Mouse (Mus musculus) urinary bladder, postnatal 14 days (tissue): ENCODE results near the gene Gstt1.
"Not testable (repeated sequence)": the region's sequence is repeated elsewhere in the genome, so short reads cannot be mapped to it uniquely, and the experiment has no call there.

Experiments
- DNase-seq: peaks from one replicate; pipeline ENCODE4 v3.0.0; 2021; ENCODE audit warnings: low spot score

The Gstt1 gene

DNA sequence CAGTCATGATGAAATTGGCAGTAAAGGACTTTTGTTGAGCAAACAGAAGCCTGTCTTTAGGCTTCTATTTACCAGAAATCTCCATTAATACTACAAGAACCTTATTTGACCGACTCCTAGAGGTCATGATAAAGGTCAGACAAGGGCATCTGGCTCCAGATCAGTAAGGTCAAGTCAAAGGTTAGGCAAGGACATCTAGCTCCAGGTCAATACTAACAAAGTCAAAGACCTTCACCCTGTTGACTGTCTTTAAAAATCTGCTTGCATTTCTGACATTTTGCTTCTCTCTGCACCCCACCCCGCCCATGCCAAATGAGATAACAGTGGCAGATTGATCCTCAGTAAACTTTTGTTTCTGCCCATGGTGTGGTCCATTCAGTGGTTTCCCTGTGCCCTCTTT is 5.8 kb upstream of the Gstt1 start:
- no peak for DNase-seq

- peak; percentile 62 for DNase-seq
Measured at GRCm38 (mm10) chr10:75797619-75798175, 687 bp downstream of the Gstt1 start.

GRCm38 (mm10) chr10:75796731-75797516 is 1.5 kb downstream of the Gstt1 start:
- no peak for DNase-seq

DNA sequence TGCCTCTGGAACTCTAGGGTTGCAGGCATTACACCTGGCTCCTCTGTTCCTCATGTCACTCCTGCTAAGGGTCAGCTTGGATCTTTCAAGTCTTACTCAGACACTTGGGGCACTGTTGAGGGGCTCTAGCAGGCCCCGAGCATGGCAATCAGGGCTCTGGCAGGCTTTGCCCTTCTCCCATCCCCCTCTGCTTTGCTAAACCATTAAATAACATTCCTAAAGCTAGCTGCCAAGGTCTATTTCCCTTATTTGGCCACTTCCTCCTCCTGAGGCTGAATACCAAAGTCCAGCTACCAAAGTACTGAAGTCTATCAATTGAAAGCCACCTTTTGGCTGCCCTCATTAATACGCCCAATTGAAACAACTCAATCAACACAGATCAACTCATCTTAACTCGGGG is 3.5 kb downstream of the Gstt1 start:
- no peak for DNase-seq

DNA sequence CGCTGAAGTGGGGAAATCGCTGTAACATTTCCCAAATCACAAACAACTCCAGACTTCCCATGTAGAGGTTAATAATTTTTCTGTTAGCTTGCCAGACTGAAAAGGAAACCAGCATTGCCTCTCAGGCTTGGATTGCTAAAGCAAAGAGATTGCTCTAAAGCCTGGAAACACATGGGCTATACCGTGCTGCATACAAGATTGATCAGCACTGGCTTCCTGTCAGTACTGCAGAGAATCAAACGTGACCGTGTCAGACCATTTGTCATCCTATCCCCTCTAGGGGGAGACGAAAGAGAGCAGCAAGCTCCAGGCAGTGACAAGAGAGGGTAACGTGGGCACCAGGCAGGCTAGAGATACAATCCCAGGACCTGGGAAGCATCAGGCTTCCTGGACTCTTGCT is 7.6 kb downstream of the Gstt1 start:
- DNase-seq: no peak

DNA sequence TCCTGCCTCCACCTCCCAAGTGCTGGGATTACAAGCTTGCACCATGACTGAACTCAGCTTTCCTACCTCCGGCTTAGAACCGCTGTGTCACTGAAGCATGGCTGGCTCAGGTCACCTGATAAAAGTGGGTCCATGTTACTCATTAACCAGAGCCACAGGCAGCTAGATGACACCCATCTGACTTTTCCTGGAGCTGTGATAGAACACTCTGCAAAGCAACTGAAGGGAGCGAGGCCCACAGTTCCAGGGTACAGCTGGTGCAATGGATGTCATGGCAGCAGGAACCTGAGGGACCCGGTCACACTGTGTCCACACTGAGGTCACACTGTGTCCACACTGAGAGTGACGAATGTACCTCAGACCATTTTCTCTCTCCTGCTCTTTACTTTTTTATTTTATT is 8.5 kb downstream of the Gstt1 start:
- no peak for DNase-seq

DNA sequence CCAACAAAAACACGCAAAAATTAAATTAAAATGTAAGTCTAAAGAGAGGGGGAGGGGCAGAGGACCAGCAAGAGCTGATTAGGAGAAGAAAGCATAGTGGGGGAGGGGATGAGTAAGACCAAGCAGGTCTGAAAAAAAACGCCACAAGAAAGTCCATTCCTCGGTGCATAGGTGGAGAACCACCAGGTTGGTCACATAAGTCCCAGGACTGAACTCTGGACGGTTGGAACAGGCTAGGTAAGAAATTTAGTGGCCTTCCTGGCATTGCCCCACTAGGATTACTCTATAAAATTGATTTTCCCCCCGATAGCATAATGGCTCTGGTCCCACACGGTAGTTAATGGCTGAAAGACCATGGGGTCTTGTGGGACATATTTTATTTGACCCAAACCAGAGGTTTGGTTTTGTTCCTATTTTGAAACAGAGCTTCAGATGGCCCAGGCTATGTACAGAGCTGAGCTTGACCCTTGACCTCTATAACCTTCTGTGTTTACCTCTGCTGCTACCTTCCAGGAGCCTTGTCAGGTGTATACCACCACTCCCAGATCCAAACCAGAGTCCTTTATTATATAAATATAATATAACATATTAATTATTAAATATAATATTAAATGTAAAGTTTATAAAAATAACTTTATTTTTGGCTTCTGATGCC is 9.2 kb downstream of the Gstt1 start:
- no peak for DNase-seq

DNA sequence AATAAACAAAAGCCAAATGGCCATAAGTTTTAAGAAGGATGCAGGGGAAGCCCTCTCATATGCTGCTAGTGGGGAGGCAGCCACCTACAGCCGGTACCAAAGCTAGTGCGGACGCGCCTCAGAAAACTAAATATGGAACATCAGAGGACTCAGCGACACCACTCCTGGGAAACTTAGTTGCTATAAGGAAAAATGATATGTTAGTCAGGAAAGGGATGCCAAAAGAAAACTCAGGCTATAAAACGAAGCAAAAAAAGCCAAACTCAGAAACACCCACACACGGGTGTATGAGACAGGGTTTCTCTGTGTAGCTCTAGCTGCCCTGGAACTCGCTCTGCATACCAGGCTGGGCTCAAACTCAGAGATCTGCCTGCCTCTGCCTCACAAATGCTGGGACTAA is 10.1 kb downstream of the Gstt1 start:
- DNase-seq: no peak

DNA sequence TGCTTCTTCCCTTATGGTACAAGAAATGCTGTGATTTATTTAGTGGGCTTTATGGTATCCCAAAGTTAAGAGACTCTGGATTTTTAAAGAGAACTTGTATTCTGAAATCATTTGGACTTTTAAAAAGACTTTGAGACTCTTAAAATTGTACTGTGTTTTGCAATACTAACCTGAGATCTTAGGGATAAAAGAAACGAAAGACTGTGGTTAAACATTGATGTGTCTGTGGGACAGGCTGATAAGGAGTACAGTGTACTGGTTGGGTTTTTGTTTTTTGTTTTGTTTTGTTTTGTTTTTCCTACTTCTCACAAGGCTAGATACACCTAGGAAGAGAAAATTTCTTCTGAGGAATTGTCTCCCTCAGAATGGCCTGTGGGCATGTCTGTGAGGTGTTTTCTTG is 12.9 kb downstream of the Gstt1 start:
- DNase-seq: no peak

DNA sequence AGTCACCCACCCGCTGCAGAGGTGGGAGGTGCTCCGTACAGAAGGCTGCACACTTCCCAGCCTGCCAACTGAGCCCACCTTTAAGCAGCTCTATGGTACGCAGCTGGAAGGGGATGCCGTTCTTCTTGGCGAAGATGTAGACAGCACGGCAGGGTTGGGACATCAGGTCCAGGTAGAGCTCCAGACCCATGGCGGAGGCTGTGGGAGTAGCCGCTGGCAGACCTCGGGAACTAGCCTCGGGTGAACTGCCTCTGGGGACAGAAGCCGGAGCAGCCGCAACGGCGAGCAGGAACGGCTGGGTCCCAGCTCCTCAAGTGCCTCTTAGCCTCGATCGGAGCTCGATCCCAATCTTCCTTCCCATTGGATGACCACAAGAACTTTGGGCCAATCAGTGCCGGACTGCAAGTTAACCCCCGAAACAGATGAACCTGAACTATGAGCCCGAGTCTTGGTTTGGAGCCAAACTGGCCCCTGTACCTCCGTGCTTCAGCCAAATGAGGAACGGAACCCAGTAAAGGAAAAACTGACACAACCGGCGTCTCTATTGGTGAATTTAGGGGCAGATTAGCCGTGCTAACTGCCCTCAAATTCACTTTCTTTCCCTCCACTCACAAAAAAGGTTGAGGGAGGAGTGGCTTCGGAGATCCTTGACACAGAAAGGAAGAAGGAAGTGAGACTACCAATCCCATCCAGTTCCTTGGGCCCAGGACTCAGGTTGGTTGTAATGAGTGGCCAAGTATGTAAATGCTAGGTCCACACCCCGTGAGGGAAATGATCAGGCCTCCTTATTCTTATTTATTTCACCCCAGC is 17.4 kb downstream of the Gstt1 start, which contains the start of the genes Gm20441 and Gstt3:
Gene Gm20441 (minus strand): TSS at position 186 of the 810 bp plus-strand sequence.
Gene Gstt3 (minus strand): TSS at position 646 of the 810 bp plus-strand sequence.
- DNase-seq: peak; percentile 79

- peak; percentile 53 for DNase-seq
Measured at GRCm38 (mm10) chr10:75779206-75780174, 18.9 kb downstream of the Gstt1 start.

DNA sequence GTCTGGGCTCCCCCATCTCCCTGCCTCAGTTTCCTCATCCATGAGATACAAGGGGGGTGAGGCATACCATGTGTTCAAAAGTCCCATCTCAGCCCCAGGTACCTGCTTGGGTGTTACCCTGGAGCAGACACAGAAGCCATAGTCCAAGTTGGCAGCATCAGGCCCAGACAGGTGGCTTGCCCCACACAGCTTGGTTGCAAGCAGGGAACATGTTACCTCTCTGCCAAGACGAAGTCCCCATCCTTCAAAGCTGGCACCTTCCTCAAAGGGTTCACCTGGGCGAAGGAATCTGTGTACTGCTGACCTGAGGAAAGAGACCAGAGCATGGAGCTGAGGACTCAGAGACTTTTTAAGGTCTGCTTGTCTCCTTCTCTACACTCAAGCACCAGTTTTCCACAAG is 20.5 kb downstream of the Gstt1 start:
- DNase-seq: no peak

DNA sequence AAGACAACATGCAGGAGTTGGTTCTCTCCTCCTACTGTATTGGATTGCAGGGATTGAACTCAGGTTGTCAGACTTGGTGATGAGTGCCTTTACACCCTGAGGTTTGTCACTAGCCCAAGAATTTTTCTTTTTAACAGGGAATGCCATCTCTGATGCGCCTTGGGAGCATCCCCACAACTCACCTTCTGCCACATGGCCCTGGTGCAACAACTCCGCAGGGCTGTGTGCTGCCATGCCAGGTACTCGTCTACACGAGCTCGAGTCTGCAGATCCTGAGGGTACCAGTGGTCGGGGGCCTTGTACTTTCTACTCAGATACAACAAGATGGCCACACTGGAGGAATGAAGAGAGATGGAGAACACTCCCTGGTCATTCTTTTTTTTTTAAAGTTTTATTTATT is 21.8 kb downstream of the Gstt1 start:
- no peak for DNase-seq

GRCm38 (mm10) chr10:75774587-75774986 is 23.8 kb downstream of the Gstt1 start:
- no peak for DNase-seq

DNA sequence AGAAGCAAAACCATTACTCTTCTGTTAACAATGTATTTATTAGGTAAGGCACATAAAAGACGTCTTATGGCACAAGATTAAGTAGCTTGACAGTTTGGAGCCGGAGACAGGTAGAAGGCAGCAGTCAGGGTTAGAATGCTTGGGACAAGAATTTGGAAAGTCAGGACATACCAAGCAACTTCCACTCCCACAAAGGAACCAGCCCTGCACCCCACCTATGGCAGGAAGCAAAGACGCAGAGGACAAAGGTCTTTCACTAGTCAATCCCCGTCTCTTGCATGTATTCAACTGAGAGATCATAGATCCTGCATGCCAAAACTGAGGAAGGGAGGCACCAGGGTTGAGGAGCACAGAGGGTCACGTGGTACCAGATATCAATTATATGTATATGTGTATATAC is 24.3 kb downstream of the Gstt1 start:
- no peak for DNase-seq

GRCm38 (mm10) chr10:75772795-75773664 is 25.4 kb downstream of the Gstt1 start, which contains the start of gene Ddt:
TSS of gene Ddt (minus strand) at chr10:75773414.
- DNase-seq: peak; percentile 87

- not testable (repeated sequence) for DNase-seq
Measured at GRCm38 (mm10) chr10:75767756-75768155, 30.6 kb downstream of the Gstt1 start.

DNA sequence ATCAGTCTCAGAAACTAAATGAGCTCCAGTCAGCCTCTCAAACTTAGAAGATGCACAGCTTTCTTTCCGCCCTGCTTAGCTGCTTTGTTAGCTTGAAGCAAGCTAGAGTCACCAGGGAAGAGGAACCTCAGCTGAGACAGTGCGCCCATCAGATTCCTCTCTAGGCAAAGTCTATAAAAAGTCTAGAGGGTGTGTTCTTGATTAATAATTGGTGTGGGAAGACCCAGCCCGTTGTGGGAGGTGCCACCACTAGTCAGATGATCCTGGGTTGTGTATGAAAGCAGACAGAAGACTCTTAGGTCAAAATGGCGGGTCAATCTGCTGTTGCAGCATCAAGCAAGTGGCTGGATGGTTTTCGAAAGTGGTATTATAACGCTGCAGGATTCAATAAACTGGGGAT is 31.5 kb downstream of the Gstt1 start:
- no peak for DNase-seq

GRCm38 (mm10) chr10:75764519-75765473 is 33.6 kb downstream of the Gstt1 start:
- DNase-seq: peak; percentile 73
